Mouse (Mus musculus) gastrocnemius, adult 2 months (tissue): Measurements from ENCODE around the gene Bcl2a1a. TPM values are rescaled to one million over a fixed set of nuclear protein-coding genes. Genes with fewer than 3 reads are reported as not detected.
"Not testable (repeated sequence)": the region's sequence is repeated elsewhere in the genome, so short reads cannot be mapped to it uniquely, and the experiment has no call there.

ENCODE experiments used
- DNase-seq: peaks from one replicate; pipeline ENCODE4 v3.0.0; 2022
- H3K27ac ChIP-seq: fragments of 200-600 bp; 2 replicates; pipeline ENCODE4 v1.8.1; 2022; ENCODE audit warnings: mild to moderate bottlenecking
- H3K4me3 ChIP-seq: fragments of 200-600 bp; 2 replicates; pipeline ENCODE4 v1.8.1; 2022; ENCODE audit warnings: mild to moderate bottlenecking, moderate library complexity
- CTCF ChIP-seq: fragments of 200-600 bp; IDR thresholded peaks from 2 replicates; pipeline ENCODE4 v1.8.1; 2022; ENCODE audit warnings: antibody characterized with exemption, mild to moderate bottlenecking, moderate library complexity
- intact Hi-C: fragments of 180-260 bp; cut with DNase I; formaldehyde crosslinking; loops from one replicate; pipeline ENCODE4 v1.15.1; 2025
- long read RNA-seq, 2 experiments: library from polyadenylated mRNA; stranded (forward); transcript quantifications; one replicate each; pipeline ENCODE4 v2.0.0; 2021
- total RNA-seq, 2 experiments: library from RNA; stranded (reverse); gene quantifications; 2 replicates each; pipeline ENCODE4 v1.2.3; 2021

Gene Bcl2a1a
- not detected for total RNA-seq
- long read RNA-seq, experiment 1, result 0 reads
- long read RNA-seq, experiment 2, result 0 reads

GRCm38 (mm10) chr9:88956670-88957153, at the start of gene Bcl2a1a:
Gene Bcl2a1a, plus strand, starts transcription at chr9:88956900.
- H3K4me3 ChIP-seq, H3K27ac ChIP-seq, intact Hi-C loops: not testable (repeated sequence)
- DNase-seq, result peak; percentile 11

- intact Hi-C loops, H3K4me3 ChIP-seq, H3K27ac ChIP-seq, DNase-seq: not testable (repeated sequence)
Observed at GRCm38 (mm10) chr9:88916576-88916975, 40.1 kb upstream of the Bcl2a1a start.

- TF ChIP-seq CTCF, result peak; percentile 11; the same call in 1 of the 2 replicates
- H3K4me3 ChIP-seq, H3K27ac ChIP-seq, DNase-seq, intact Hi-C loops: not testable (repeated sequence)
Observed at GRCm38 (mm10) chr9:88938312-88938711, 18.4 kb upstream of the Bcl2a1a start.

GRCm38 (mm10) chr9:88951466-88951865, 5.2 kb upstream of the Bcl2a1a start:
- intact Hi-C loops, H3K27ac ChIP-seq, H3K4me3 ChIP-seq, DNase-seq: not testable (repeated sequence)

GRCm38 (mm10) chr9:88953151-88953550, 3.5 kb upstream of the Bcl2a1a start:
- H3K27ac ChIP-seq, H3K4me3 ChIP-seq, intact Hi-C loops: not testable (repeated sequence)
- DNase-seq, result peak; percentile 11

- DNase-seq, H3K4me3 ChIP-seq, intact Hi-C loops, H3K27ac ChIP-seq: not testable (repeated sequence)
Observed at GRCm38 (mm10) chr9:88955224-88955623, 1.5 kb upstream of the Bcl2a1a start.

- H3K4me3 ChIP-seq, H3K27ac ChIP-seq, DNase-seq, intact Hi-C loops: not testable (repeated sequence)
Observed at GRCm38 (mm10) chr9:88956035-88956434, 665 bp upstream of the Bcl2a1a start.

- H3K27ac ChIP-seq, result no peak overlapping the region
- intact Hi-C loops, result no loop called here
- H3K4me3 ChIP-seq, result no peak overlapping the region
- DNase-seq, result no peak
- TF ChIP-seq CTCF, result no peak
Observed at GRCm38 (mm10) chr9:88958891-88959290, 2.2 kb downstream of the Bcl2a1a start.

- H3K4me3 ChIP-seq, DNase-seq, intact Hi-C loops, H3K27ac ChIP-seq: not testable (repeated sequence)
Observed at GRCm38 (mm10) chr9:88959981-88960380, 3.3 kb downstream of the Bcl2a1a start.

GRCm38 (mm10) chr9:88966462-88966861, 9.8 kb downstream of the Bcl2a1a start:
- H3K4me3 ChIP-seq, DNase-seq, H3K27ac ChIP-seq, intact Hi-C loops: not testable (repeated sequence)

GRCm38 (mm10) chr9:88969502-88969901, 12.8 kb downstream of the Bcl2a1a start:
- intact Hi-C loops, DNase-seq, H3K27ac ChIP-seq, H3K4me3 ChIP-seq: not testable (repeated sequence)

GRCm38 (mm10) chr9:88976875-88977274, 20.2 kb downstream of the Bcl2a1a start:
- intact Hi-C loops, H3K27ac ChIP-seq, H3K4me3 ChIP-seq, DNase-seq: not testable (repeated sequence)

GRCm38 (mm10) chr9:88979781-88980180, 23.1 kb downstream of the Bcl2a1a start:
- H3K4me3 ChIP-seq, H3K27ac ChIP-seq, DNase-seq, intact Hi-C loops: not testable (repeated sequence)

GRCm38 (mm10) chr9:89001541-89001940, 44.8 kb downstream of the Bcl2a1a start:
- H3K4me3 ChIP-seq, intact Hi-C loops, DNase-seq, H3K27ac ChIP-seq: not testable (repeated sequence)

Other genes starting within 250 kb of the Bcl2a1a start
- gene Mthfsl, start 236.6 kb upstream of the Bcl2a1a start, total RNA-seq, result 10 to 100 TPM in 1 of 2 experiments, 1 to 10 TPM in 1; 8.9 to 13.5 TPM
- gene Bcl2a1d, start 225.0 kb upstream of the Bcl2a1a start, total RNA-seq, result not detected
- not detected for gene Trim43c, start 117.7 kb upstream of the Bcl2a1a start, total RNA-seq
- not detected for gene Trim43b, start 135.9 kb downstream of the Bcl2a1a start, total RNA-seq
- gene Bcl2a1b, start 242.3 kb downstream of the Bcl2a1a start, total RNA-seq, result not detected
- gene Gm29094, start 242.5 kb downstream of the Bcl2a1a start, total RNA-seq, result not detected